Mouse (Mus musculus): Measurements from ENCODE around the gene Svop. TPM values are rescaled to one million over a fixed set of nuclear protein-coding genes. Genes with fewer than 3 reads are reported as not detected.

Svop gene
- total and polyA plus RNA-seq, 3 experiments, result not detected

GRCm38 (mm10) chr5:114100390-114101099 is 9.2 kb upstream of the Svop start:
- Histone ChIP-seq H3K9ac (ENCODE audit: control insufficient read depth, low read depth, low read length, poor library complexity, severe bottlenecking) (peak overlapping the region; percentile 92), H3K36me3 (ENCODE audit: control insufficient read depth in 1 of 2, insufficient read depth in 2 of 2, low read length in 2 of 2) (peaks cover 0 to 4% of the 10 kb centered on the region in 2 experiments; a peak in 2 of 4 replicates), H3K4me3 (ENCODE audit: control insufficient read depth in 1 of 2, insufficient read depth in 1 of 2, low read depth in 2 of 2, low read length in 2 of 2) (peak overlapping the region; percentile 80 to 98), H3K4me1 (ENCODE audit: control insufficient read depth in 1 of 2, insufficient read depth in 2 of 2, low read length in 2 of 2) (peaks cover 0 to 7% of the 10 kb centered on the region in 2 experiments; a peak in 1 of 4 replicates), H3K9me3 (replicated peaks; ENCODE audit: insufficient read depth, low read length) (no peaks in the 10 kb centered on the region), H3K27ac (ENCODE audit: control insufficient read depth, low read depth, low read length) (no peak overlapping the region), H3K79me2 (ENCODE audit: control insufficient read depth, insufficient read depth, low read length, poor library complexity) (peaks cover 9% of the 10 kb centered on the region), H3K27me3 (ENCODE audit: control insufficient read depth in 1 of 2, insufficient read depth in 2 of 2, low read length in 2 of 2) (no peaks in the 10 kb centered on the region)
- peak in 1 of 2 experiments; percentile 17; a peak in 1 of 4 replicates for TF ChIP-seq POLR2A (IDR thresholded peaks at IDR 0.05; ENCODE audit: control insufficient read depth in 1 of 2, insufficient read depth in 1 of 2, low read depth in 1 of 2, low read length in 2 of 2, poor library complexity in 1 of 2)
- no peak for TF ChIP-seq CTCF (IDR thresholded peaks at IDR 0.05 in 2 of 3, conservative IDR thresholded peaks at IDR 0.05 in 1 of 3; ENCODE audit: control insufficient read depth in 1 of 3, insufficient read depth in 1 of 3, low read depth in 2 of 3, low read length in 3 of 3, poor library complexity in 1 of 3, severe bottlenecking in 1 of 3)
- TF ChIP-seq RAD21 (IDR thresholded peaks at IDR 0.05; ENCODE audit: low read depth, low read length), result no peak
- no peak for TF ChIP-seq SMC3 (IDR thresholded peaks at IDR 0.05; ENCODE audit: low read depth, low read length)
- peak; percentile 21 for DNase-seq (ENCODE audit: low read depth, low spot score)

- peak; percentile 94 for DNase-seq (ENCODE audit: low read depth, low spot score)
- no peak overlapping the region for H3K27ac ChIP-seq (ENCODE audit: control insufficient read depth, low read depth, low read length)
- peaks cover 0 to 4% of the 10 kb centered on the region in 2 experiments; a peak in 2 of 4 replicates for H3K36me3 ChIP-seq (ENCODE audit: control insufficient read depth in 1 of 2, insufficient read depth in 2 of 2, low read length in 2 of 2)
- no peaks in the 10 kb centered on the region for H3K9me3 ChIP-seq (replicated peaks; ENCODE audit: insufficient read depth, low read length)
- peaks cover 9% of the 10 kb centered on the region for H3K79me2 ChIP-seq (ENCODE audit: control insufficient read depth, insufficient read depth, low read length, poor library complexity)
- H3K27me3 ChIP-seq (ENCODE audit: control insufficient read depth in 1 of 2, insufficient read depth in 2 of 2, low read length in 2 of 2), result 0 out of 4 replicates have a peak, but pooled peaks cover 0 to 2% of the 10 kb centered on the region in 2 experiments
- peaks cover 0 to 7% of the 10 kb centered on the region in 2 experiments; a peak in 1 of 4 replicates for H3K4me1 ChIP-seq (ENCODE audit: control insufficient read depth in 1 of 2, insufficient read depth in 2 of 2, low read length in 2 of 2)
- peak overlapping the region; percentile 3 to 80 for H3K4me3 ChIP-seq (ENCODE audit: control insufficient read depth in 1 of 2, insufficient read depth in 1 of 2, low read depth in 2 of 2, low read length in 2 of 2)
- H3K9ac ChIP-seq (ENCODE audit: control insufficient read depth, low read depth, low read length, poor library complexity, severe bottlenecking), result peak overlapping the region; percentile 92
- TF ChIP-seq GABPA (IDR thresholded peaks at IDR 0.05; ENCODE audit: low read depth, low read length) (no peak), POLR2AphosphoS5 (IDR thresholded peaks at IDR 0.05; ENCODE audit: borderline replicate concordance, low read depth, low read length) (no peak), NRF1 (IDR thresholded peaks at IDR 0.05; ENCODE audit: insufficient read depth, low read depth, low read length, poor library complexity, severe bottlenecking) (no peak), MYB (IDR thresholded peaks at IDR 0.05; ENCODE audit: low read depth, low read length) (no peak), POLR2AphosphoS2 (IDR thresholded peaks at IDR 0.05; ENCODE audit: low read length) (no peak), CHD2 (IDR thresholded peaks at IDR 0.05; ENCODE audit: low read length) (no peak), ZNF384 (IDR thresholded peaks at IDR 0.05; ENCODE audit: low read depth, low read length) (no peak), ETS1 (IDR thresholded peaks at IDR 0.05; ENCODE audit: low read depth, low read length) (no peak), SMC3 (IDR thresholded peaks at IDR 0.05; ENCODE audit: low read depth, low read length) (no peak), HCFC1 (IDR thresholded peaks at IDR 0.05; ENCODE audit: low read depth, low read length) (peak; percentile 95), UBTF (IDR thresholded peaks at IDR 0.05; ENCODE audit: borderline replicate concordance, insufficient read depth, low read depth, low read length) (peak; percentile 86; the same call in 1 of the 2 replicates), BHLHE40 (IDR thresholded peaks at IDR 0.05; ENCODE audit: borderline replicate concordance, low read depth, low read length) (no peak), ZC3H11A (IDR thresholded peaks at IDR 0.05; ENCODE audit: low read depth, low read length) (no peak), POLR2A (IDR thresholded peaks at IDR 0.05; ENCODE audit: control insufficient read depth in 1 of 2, insufficient read depth in 1 of 2, low read depth in 1 of 2, low read length in 2 of 2, poor library complexity in 1 of 2) (peak; percentile 35 to 52; a peak in 1 of 4 replicates), MXI1 (IDR thresholded peaks at IDR 0.05; ENCODE audit: low read depth, low read length) (peak; percentile 83), MYC (IDR thresholded peaks at IDR 0.05; ENCODE audit: low read depth, low read length) (no peak), MAFK (IDR thresholded peaks at IDR 0.05; ENCODE audit: borderline replicate concordance, low read depth, low read length) (no peak), TBP (IDR thresholded peaks at IDR 0.05; ENCODE audit: low read depth, low read length) (peak; percentile 80), CHD1 (IDR thresholded peaks at IDR 0.05; ENCODE audit: low read depth, low read length) (no peak), CTCF (IDR thresholded peaks at IDR 0.05 in 2 of 3, conservative IDR thresholded peaks at IDR 0.05 in 1 of 3; ENCODE audit: control insufficient read depth in 1 of 3, insufficient read depth in 1 of 3, low read depth in 2 of 3, low read length in 3 of 3, poor library complexity in 1 of 3, severe bottlenecking in 1 of 3) (0 out of 6 replicates have a peak, but pooled peaks of 1 of the 3 experiments have one; percentile 7), NELFE (IDR thresholded peaks at IDR 0.05; ENCODE audit: low read depth, low read length) (peak; percentile 32), RAD21 (IDR thresholded peaks at IDR 0.05; ENCODE audit: low read depth, low read length) (no peak), RCOR1 (IDR thresholded peaks at IDR 0.05; ENCODE audit: low read depth, low read length) (0 out of 2 replicates have a peak, but pooled peaks have one; percentile 6), USF1 (IDR thresholded peaks at IDR 0.05; ENCODE audit: low read depth, low read length) (peak; percentile 24; the same call in 1 of the 2 replicates), ZMIZ1 (IDR thresholded peaks at IDR 0.05; ENCODE audit: low read depth, low read length) (no peak), ZKSCAN1 (IDR thresholded peaks at IDR 0.05; ENCODE audit: low read depth, low read length) (no peak), MAZ (IDR thresholded peaks at IDR 0.05; ENCODE audit: low read depth, low read length) (peak; percentile 91; the same call in 1 of the 2 replicates)
Measured at GRCm38 (mm10) chr5:114099709-114100389, 8.5 kb upstream of the Svop start.
